Mouse (Mus musculus) lung, postnatal 4 days (tissue): ENCODE measurements around the gene Psmc6.

Experiments used
- DNase-seq, 2 experiments: peaks; one replicate each; pipeline ENCODE4 v3.0.0; 2021

Gene Psmc6

GRCm38 (mm10) chr14:45329589-45330181 is at the start of gene Psmc6:
Psmc6 (plus strand) TSS chr14:45329788.
- peak; percentile 93 to 96 for DNase-seq

- DNase-seq, result no peak
Measured at GRCm38 (mm10) chr14:45282066-45282465, 47.5 kb upstream of the Psmc6 start.

- no peak for DNase-seq
Measured at GRCm38 (mm10) chr14:45291608-45292007, 38.0 kb upstream of the Psmc6 start.

GRCm38 (mm10) chr14:45303939-45304338 is 25.6 kb upstream of the Psmc6 start:
- no peak for DNase-seq

- DNase-seq, result no peak
Measured at GRCm38 (mm10) chr14:45304389-45304788, 25.2 kb upstream of the Psmc6 start.

GRCm38 (mm10) chr14:45305852-45306251 is 23.7 kb upstream of the Psmc6 start:
- no peak for DNase-seq

GRCm38 (mm10) chr14:45307630-45308328 is 21.8 kb upstream of the Psmc6 start:
- no peak for DNase-seq

- DNase-seq, result peak in 1 of 2 experiments; percentile 27
Measured at GRCm38 (mm10) chr14:45309646-45310045, 19.9 kb upstream of the Psmc6 start.

- DNase-seq, result no peak
Measured at GRCm38 (mm10) chr14:45310101-45310500, 19.5 kb upstream of the Psmc6 start.

- no peak for DNase-seq
Measured at GRCm38 (mm10) chr14:45316927-45317326, 12.7 kb upstream of the Psmc6 start.

- DNase-seq, result no peak
Measured at GRCm38 (mm10) chr14:45317921-45318411, 11.6 kb upstream of the Psmc6 start.

- DNase-seq, result peak; percentile 87 to 91
Measured at GRCm38 (mm10) chr14:45318426-45319236, 11.0 kb upstream of the Psmc6 start, which contains the start of gene Ero1l. Ero1l (minus strand) TSS chr14:45318771.

GRCm38 (mm10) chr14:45319237-45319610 is 10.4 kb upstream of the Psmc6 start:
- DNase-seq, result no peak

- no peak for DNase-seq
Measured at GRCm38 (mm10) chr14:45320111-45320510, 9.5 kb upstream of the Psmc6 start.

GRCm38 (mm10) chr14:45321067-45321466 is 8.5 kb upstream of the Psmc6 start:
- no peak for DNase-seq

GRCm38 (mm10) chr14:45321622-45322021 is 8.0 kb upstream of the Psmc6 start:
- no peak for DNase-seq

GRCm38 (mm10) chr14:45322450-45322849 is 7.1 kb upstream of the Psmc6 start:
- DNase-seq, result no peak

GRCm38 (mm10) chr14:45323320-45323719 is 6.3 kb upstream of the Psmc6 start:
- DNase-seq, result no peak

GRCm38 (mm10) chr14:45325471-45325870 is 4.1 kb upstream of the Psmc6 start:
- DNase-seq, result peak; percentile 39 to 41

- DNase-seq, result no peak
Measured at GRCm38 (mm10) chr14:45328072-45328713, 1.4 kb upstream of the Psmc6 start.

- peak in 1 of 2 experiments; percentile 10 for DNase-seq
Measured at GRCm38 (mm10) chr14:45329018-45329588, 485 bp upstream of the Psmc6 start.
